Comparison of ENCODE assay signal across 27 mouse cellular contexts in genomic region chr7:37723191-37723592, GRCm38 (mm10). TPM values are rescaled to one million over a fixed set of nuclear protein-coding genes. Genes with fewer than 3 reads are reported as not detected.
A peak's percentile ranks its signal among the peaks of the same experiment; 100 is the strongest.
DNase-seq lines count a peak whose midpoint lies in the region; ATAC-seq and TF ChIP-seq lines count a peak whose summit lies in the region.
"Had no signal": no experiment of that assay in that cellular context is flagged by ENCODE, and none has a peak within 500 bp of the region (broad histone marks: within the 10 kb centered on the region; RNA-seq: fewer than 3 reads in every experiment).

No protein-coding gene starts in this region.

- no peak for ATAC-seq in midbrain, postnatal 0 days (ENCODE audit: low FRiP score)
- ATAC-seq in midbrain, embryonic 14.5 days (ENCODE audit: low FRiP score, low TSS enrichment): no peak
- peak; percentile 47; the same call in 1 of the 2 replicates for ATAC-seq in forebrain, embryonic 12.5 days (ENCODE audit: low FRiP score)
- peak; percentile 64 for ATAC-seq in hindbrain, embryonic 14.5 days (ENCODE audit: low FRiP score)
- no peak for ATAC-seq in intestine, embryonic 16.5 days
- ATAC-seq: intestine, postnatal 0 days had no signal

- H3K36me3 ChIP-seq in midbrain, postnatal 0 days (ENCODE audit: insufficient read depth, low read length): no peaks in the 10 kb centered on the region
- H3K36me3 ChIP-seq in midbrain, embryonic 14.5 days (ENCODE audit: control insufficient read depth, insufficient read depth, low read length): no peaks in the 10 kb centered on the region
- no peaks in the 10 kb centered on the region for H3K36me3 ChIP-seq in forebrain, embryonic 12.5 days (replicated peaks)
- H3K36me3 ChIP-seq in hindbrain, embryonic 14.5 days (replicated peaks; ENCODE audit: control insufficient read depth, insufficient read depth): no peaks in the 10 kb centered on the region
- H3K36me3 ChIP-seq in intestine, embryonic 16.5 days (ENCODE audit: control insufficient read depth, insufficient read depth, low read length): no peaks in the 10 kb centered on the region
- H3K36me3 ChIP-seq: embryonic facial prominence, embryonic 13.5 days; G1E; limb, embryonic 10.5 days; liver, embryonic 15.5 days; lung, embryonic 15.5 days had no signal

- H3K4me3 ChIP-seq in midbrain, postnatal 0 days (ENCODE audit: low read depth, low read length): no peak overlapping the region
- H3K4me3 ChIP-seq in midbrain, embryonic 14.5 days (replicated peaks; ENCODE audit: low read depth, low read length): no peak overlapping the region
- H3K4me3 ChIP-seq in forebrain, embryonic 12.5 days (replicated peaks): no peak overlapping the region
- no peak overlapping the region for H3K4me3 ChIP-seq in hindbrain, embryonic 14.5 days (replicated peaks; ENCODE audit: low read length)
- H3K4me3 ChIP-seq in intestine, embryonic 16.5 days (ENCODE audit: low read length): no peak overlapping the region
- H3K4me3 ChIP-seq: embryonic facial prominence, embryonic 13.5 days; erythroblast, embryonic 14.5 days; limb, embryonic 10.5 days; liver, embryonic 15.5 days; lung, embryonic 15.5 days had no signal

- WGBS in midbrain, postnatal 0 days: 64% methylated on average over 7 of the region's 7 CpGs
- 62% methylated on average over 7 of the region's 7 CpGs for WGBS in midbrain, embryonic 14.5 days
- WGBS in forebrain, embryonic 12.5 days: 36% methylated on average over 7 of the region's 7 CpGs
- WGBS in hindbrain, embryonic 14.5 days: 47% methylated on average over 7 of the region's 7 CpGs
- WGBS in intestine, embryonic 16.5 days: 67% methylated on average over 7 of the region's 7 CpGs

- no peaks in the 10 kb centered on the region for H3K27me3 ChIP-seq in midbrain, postnatal 0 days (ENCODE audit: insufficient read depth, low read length)
- H3K27me3 ChIP-seq in midbrain, embryonic 14.5 days (ENCODE audit: control insufficient read depth, insufficient read depth, low read length): no peaks in the 10 kb centered on the region
- H3K27me3 ChIP-seq in forebrain, embryonic 12.5 days: peaks cover 4% of the 10 kb centered on the region; the same call in 1 of the 2 replicates
- no peaks in the 10 kb centered on the region for H3K27me3 ChIP-seq in hindbrain, embryonic 14.5 days (ENCODE audit: control insufficient read depth, insufficient read depth, low read length)
- no peaks in the 10 kb centered on the region for H3K27me3 ChIP-seq in intestine, embryonic 16.5 days (replicated peaks; ENCODE audit: control insufficient read depth, insufficient read depth, low read length)
- H3K27me3 ChIP-seq: CH12.LX; liver, embryonic 15.5 days; lung, embryonic 15.5 days had no signal

- no peak for TF ChIP-seq CTCF in midbrain, postnatal 0 days (IDR thresholded peaks at IDR 0.05)

- 0 out of 2 replicates have a peak, but pooled peaks cover 10% of the 10 kb centered on the region for H3K4me1 ChIP-seq in midbrain, postnatal 0 days (ENCODE audit: insufficient read depth, low read length)
- peaks cover 25% of the 10 kb centered on the region for H3K4me1 ChIP-seq in midbrain, embryonic 14.5 days (ENCODE audit: control insufficient read depth, insufficient read depth, low read length)
- H3K4me1 ChIP-seq in forebrain, embryonic 12.5 days: peaks cover 57% of the 10 kb centered on the region
- peaks cover 40% of the 10 kb centered on the region for H3K4me1 ChIP-seq in hindbrain, embryonic 14.5 days (replicated peaks; ENCODE audit: control insufficient read depth, insufficient read depth, low read length)
- H3K4me1 ChIP-seq in intestine, embryonic 16.5 days (ENCODE audit: control insufficient read depth, insufficient read depth, low read length): no peaks in the 10 kb centered on the region
- H3K4me1 ChIP-seq: liver, embryonic 15.5 days; lung, embryonic 15.5 days had no signal

- H3K27ac ChIP-seq in midbrain, postnatal 0 days (ENCODE audit: low read depth, low read length): no peak overlapping the region
- H3K27ac ChIP-seq in midbrain, embryonic 14.5 days (replicated peaks; ENCODE audit: low read depth, low read length): no peak overlapping the region
- peak overlapping the region; percentile 57 for H3K27ac ChIP-seq in forebrain, embryonic 12.5 days
- H3K27ac ChIP-seq in hindbrain, embryonic 14.5 days: peak overlapping the region; percentile 39; the same call in 1 of the 2 replicates
- no peak overlapping the region for H3K27ac ChIP-seq in intestine, embryonic 16.5 days (ENCODE audit: low read length)
- H3K27ac ChIP-seq: embryonic facial prominence, embryonic 13.5 days; limb, embryonic 10.5 days; liver, embryonic 15.5 days; lung, embryonic 15.5 days; macrophage had no signal

- H3K9me3 ChIP-seq in midbrain, postnatal 0 days (ENCODE audit: low read length): no peaks in the 10 kb centered on the region
- H3K9me3 ChIP-seq in midbrain, embryonic 14.5 days (ENCODE audit: control insufficient read depth, low read length): no peaks in the 10 kb centered on the region
- no peaks in the 10 kb centered on the region for H3K9me3 ChIP-seq in forebrain, embryonic 12.5 days
- H3K9me3 ChIP-seq in hindbrain, embryonic 14.5 days (ENCODE audit: control insufficient read depth, low read length): no peaks in the 10 kb centered on the region
- H3K9me3 ChIP-seq in intestine, embryonic 16.5 days (ENCODE audit: control insufficient read depth, low read length): no peaks in the 10 kb centered on the region
- H3K9me3 ChIP-seq: embryonic facial prominence, embryonic 13.5 days; limb, embryonic 10.5 days; liver, embryonic 15.5 days; lung, embryonic 15.5 days had no signal

- no peak overlapping the region for H3K4me2 ChIP-seq in midbrain, postnatal 0 days (ENCODE audit: low read depth, low read length, poor library complexity, severe bottlenecking)
- no peak overlapping the region for H3K4me2 ChIP-seq in midbrain, embryonic 14.5 days (ENCODE audit: low read length)
- H3K4me2 ChIP-seq in forebrain, embryonic 12.5 days: 0 out of 2 replicates have a peak overlapping the region, but pooled peaks have one; percentile 10
- peak overlapping the region; percentile 11; the same call in 1 of the 2 replicates for H3K4me2 ChIP-seq in hindbrain, embryonic 14.5 days (replicated peaks)
- no peak overlapping the region for H3K4me2 ChIP-seq in intestine, embryonic 16.5 days (ENCODE audit: low read depth, low read length)
- H3K4me2 ChIP-seq: embryonic facial prominence, embryonic 13.5 days; heart, embryonic 11.5 days; liver, embryonic 15.5 days; lung, embryonic 15.5 days had no signal

- no peak overlapping the region for H3K9ac ChIP-seq in midbrain, postnatal 0 days (replicated peaks; ENCODE audit: low read length, poor library complexity, severe bottlenecking)
- no peak overlapping the region for H3K9ac ChIP-seq in midbrain, embryonic 14.5 days (replicated peaks; ENCODE audit: low read length)
- H3K9ac ChIP-seq in forebrain, embryonic 12.5 days: no peak overlapping the region
- H3K9ac ChIP-seq in hindbrain, embryonic 14.5 days: no peak overlapping the region
- no peak overlapping the region for H3K9ac ChIP-seq in intestine, embryonic 16.5 days (ENCODE audit: low read depth, low read length)
- H3K9ac ChIP-seq: embryonic facial prominence, embryonic 13.5 days; liver, embryonic 15.5 days; lung, embryonic 15.5 days had no signal

- peak; percentile 28 for DNase-seq in midbrain, postnatal 0 days (ENCODE audit: low spot score)
- no peak for DNase-seq in midbrain, embryonic 14.5 days
- peak; percentile 49 for DNase-seq in hindbrain, embryonic 14.5 days (ENCODE audit: low spot score)
- peak; percentile 50 for DNase-seq in retina, embryonic 14.5 days (ENCODE audit: low spot score)
- no peak for DNase-seq in MN1 (ENCODE audit: low spot score)
- DNase-seq in thymus, postnatal 10 days (ENCODE audit: low spot score in 2 of 2): no peak
- DNase-seq: adrenal gland, adult 2 months; B cell, adult 2 months; cerebellum, adult 18-20 months; cerebellum, postnatal 25 days; liver; right cerebral cortex, postnatal 14 days; thymus, postnatal 14 days had no signal

RNA-seq across cellular contexts. Expression of gene Zfp536, which starts 50.2 kb away (rescaled TPM):
- total RNA-seq in midbrain, postnatal 0 days (2014; rRNA removed): 43.1 and 48.2 TPM in 2 replicates
- polyA plus RNA-seq in midbrain, postnatal 0 days (2015; fragmentation: Nextera tagmentation; extraction: Ambion mirVana): 14.7 and 16.4 TPM in 2 replicates
- 34.9 and 38.0 TPM in 2 replicates for polyA plus RNA-seq in midbrain, embryonic 14.5 days (2014; fragmentation: Nextera tagmentation; extraction: Ambion mirVana)
- 45.7 and 53.1 TPM in 2 replicates for polyA plus RNA-seq in forebrain, embryonic 12.5 days (2016; fragmentation: Nextera tagmentation; extraction: Ambion mirVana)
- 35.6 and 43.0 TPM in 2 replicates for polyA plus RNA-seq in hindbrain, embryonic 14.5 days (2014; fragmentation: Nextera tagmentation; extraction: Ambion mirVana)
- polyA plus RNA-seq in intestine, embryonic 16.5 days (2015; fragmentation: Nextera tagmentation; extraction: Ambion mirVana): 7.0 and 8.8 TPM in 2 replicates
- total RNA-seq: CH12.LX; hematopoietic stem cell, adult 5-6 weeks; monocyte, adult 5-6 weeks had no signal
- polyA plus RNA-seq: erythroblast, embryonic 14.5 days; G1E; macrophage had no signal

Comparison
In these comparisons a context has a peak if more than half of its experiments do, and no peak if none do; other contexts are left out.
1. DNase-seq: peak in midbrain, postnatal 0 days (single experiment), hindbrain, embryonic 14.5 days (single experiment) and retina, embryonic 14.5 days (single experiment); none in midbrain, embryonic 14.5 days (single experiment), MN1 (single experiment) and thymus, postnatal 10 days (0 of 2).
2. ATAC-seq: peak in forebrain, embryonic 12.5 days (single experiment) and hindbrain, embryonic 14.5 days (single experiment); none in midbrain, postnatal 0 days (single experiment), midbrain, embryonic 14.5 days (single experiment) and intestine, embryonic 16.5 days (single experiment).
3. H3K27ac ChIP-seq: peak in forebrain, embryonic 12.5 days (single experiment) and hindbrain, embryonic 14.5 days (single experiment); none in midbrain, postnatal 0 days (single experiment), midbrain, embryonic 14.5 days (single experiment) and intestine, embryonic 16.5 days (single experiment).
4. H3K4me2 ChIP-seq: peak in forebrain, embryonic 12.5 days (single experiment) and hindbrain, embryonic 14.5 days (single experiment); none in midbrain, postnatal 0 days (single experiment), midbrain, embryonic 14.5 days (single experiment) and intestine, embryonic 16.5 days (single experiment).